Mouse (Mus musculus) inflammation-experienced regulatory T-cells, adult 16 weeks (primary cell): ENCODE results near the gene Ankrd45. TPM values are rescaled to one million over a fixed set of nuclear protein-coding genes. Genes with fewer than 3 reads are reported as not detected.

Experiments used
- polyA plus RNA-seq: library from polyadenylated mRNA; unstranded; fragments of 100-300 nt; shearing (Covaris generic); gene quantifications from one replicate; pipeline ENCODE4 v1.2.1, GENCODE M21; 2017

Ankrd45 gene
- polyA plus RNA-seq, result not detected

GRCm38 (mm10) chr1:161142531-161143159, at the start of gene Ankrd45:
Gene Ankrd45, plus strand, starts transcription at chr1:161142691.

GRCm38 (mm10) chr1:161130726-161131664, 11.5 kb upstream of the Ankrd45 start, which contains the start of gene Klhl20:
Gene Klhl20, minus strand, starts transcription at chr1:161131511.

GRCm38 (mm10) chr1:161159214-161159613, 16.7 kb downstream of the Ankrd45 start, which contains the start of gene Tex50:
Gene Tex50, minus strand, starts transcription at chr1:161159314.

Other genes starting within 250 kb of the Ankrd45 start
- 8.8 TPM for gene Rc3h1, start 236.3 kb upstream of the Ankrd45 start, polyA plus RNA-seq
- gene Serpinc1, start 164.1 kb upstream of the Ankrd45 start, polyA plus RNA-seq, result 21.6 TPM
- gene Zbtb37, start 107.8 kb upstream of the Ankrd45 start, polyA plus RNA-seq, result 12.2 TPM
- gene Dars2, start 72.0 kb upstream of the Ankrd45 start, polyA plus RNA-seq, result 23.4 TPM
- gene Cenpl, start 72.0 kb upstream of the Ankrd45 start, polyA plus RNA-seq, result 20.4 TPM
- 37.2 TPM for gene Klhl20, start 11.2 kb upstream of the Ankrd45 start, polyA plus RNA-seq
- gene Tex50, start 16.6 kb downstream of the Ankrd45 start, polyA plus RNA-seq, result not detected
- 286 TPM for gene Prdx6, start 108.5 kb downstream of the Ankrd45 start, polyA plus RNA-seq